Mouse (Mus musculus) neural tube, embryonic 10.5 days (tissue): ENCODE measurements around the gene Gm5169.
"Not testable (repeated sequence)": the region's sequence is repeated elsewhere in the genome, so short reads cannot be mapped to it uniquely, and the experiment has no call there.

Experiments used
- DNase-seq: peaks from one replicate; pipeline ENCODE4 v3.0.0-alpha.2; 2017; ENCODE audit warnings: low spot score; ENCODE audit errors: extremely low spot score

Gene Gm5169

GRCm38 (mm10) chrX:25301355-25301754 lies at the start of gene Gm5169:
Gene Gm5169, minus strand, starts transcription at chrX:25301455.
- DNase-seq = not testable (repeated sequence)

- not testable (repeated sequence) for DNase-seq
These were observed 46.2 kb upstream of the Gm5169 start for GRCm38 (mm10) chrX:25347424-25347823.
